Mouse (Mus musculus) spleen, adult 2 months (tissue): ENCODE data around the gene Ilkap.

Experiments used
- CTCF ChIP-seq: fragments of 200-500 bp; IDR thresholded peaks from 2 replicates; pipeline ENCODE4 v1.5.1; 2011; ENCODE audit warnings: mild to moderate bottlenecking, inconsistent platforms; ENCODE audit not compliant: insufficient read depth, insufficient read length, insufficient replicate concordance; ENCODE audit errors: extremely low read depth
- POLR2A ChIP-seq: fragments of 200-500 bp; IDR thresholded peaks from 2 replicates; pipeline ENCODE4 v1.6.1; 2011; ENCODE audit warnings: low read depth, low read length, inconsistent platforms

DNA sequence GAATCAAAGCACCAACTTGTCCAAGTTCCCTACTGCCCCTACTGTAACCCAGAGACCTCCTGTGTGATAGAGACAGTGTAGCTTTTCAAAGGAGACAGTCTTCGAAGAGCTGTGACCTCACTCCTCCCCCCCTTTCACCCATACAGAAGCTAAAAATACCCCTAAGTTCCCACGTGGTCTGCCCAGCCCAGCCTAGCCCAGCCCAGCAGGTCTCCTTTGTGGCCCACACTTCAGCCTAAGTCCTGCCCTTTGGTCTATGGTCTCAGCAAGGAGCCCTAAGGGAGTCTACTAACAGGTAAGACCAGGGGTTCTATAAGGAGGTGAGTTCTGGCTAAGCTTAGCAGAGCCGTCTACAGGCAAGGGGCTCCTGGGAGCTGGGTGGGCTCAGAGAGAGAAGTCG is 47.8 kb downstream of the Ilkap start, which contains the start of gene Klhl30:
- TF ChIP-seq CTCF = no peak
- TF ChIP-seq POLR2A = no peak
